Mouse (Mus musculus) liver, adult (tissue): ENCODE measurements around the gene Hba-a2.
"Not testable (repeated sequence)": the region's sequence is repeated elsewhere in the genome, so short reads cannot be mapped to it uniquely, and the experiment has no call there.

Experiments used
- GATA4 ChIP-seq: IDR thresholded peaks from 2 replicates; pipeline ENCODE4 v1.6.1; 2014; ENCODE audit warnings: mild to moderate bottlenecking, low read length; ENCODE audit not compliant: insufficient replicate concordance

Hba-a2 gene

GRCm38 (mm10) chr11:32276347-32276746 lies 19.9 kb upstream of the Hba-a2 start, which contains the start of gene Hba-x:
Hba-x (plus strand) TSS chr11:32276400.
- no peak for TF ChIP-seq GATA4

- no peak for TF ChIP-seq GATA4
Measured at GRCm38 (mm10) chr11:32277736-32278457, 18.4 kb upstream of the Hba-a2 start.

- TF ChIP-seq GATA4 = no peak
Measured at GRCm38 (mm10) chr11:32278458-32278957, 17.8 kb upstream of the Hba-a2 start.

GRCm38 (mm10) chr11:32280646-32281045 lies 15.6 kb upstream of the Hba-a2 start:
- TF ChIP-seq GATA4 = no peak

GRCm38 (mm10) chr11:32281416-32282144 lies 14.7 kb upstream of the Hba-a2 start:
- TF ChIP-seq GATA4 = no peak

GRCm38 (mm10) chr11:32283091-32283777 lies 13.1 kb upstream of the Hba-a2 start, which contains the start of gene Hba-a1:
Hba-a1 (plus strand) TSS chr11:32283511.
- not testable (repeated sequence) for TF ChIP-seq GATA4

- no peak for TF ChIP-seq GATA4
Measured at GRCm38 (mm10) chr11:32285031-32285775, 11.1 kb upstream of the Hba-a2 start.

- not testable (repeated sequence) for TF ChIP-seq GATA4
Measured at GRCm38 (mm10) chr11:32286695-32287492, 9.4 kb upstream of the Hba-a2 start, which contains the start of gene Hbq1b. Hbq1b (plus strand) TSS chr11:32286965.

GRCm38 (mm10) chr11:32287493-32287825 lies 8.8 kb upstream of the Hba-a2 start:
- no peak for TF ChIP-seq GATA4

- TF ChIP-seq GATA4 = no peak
Measured at GRCm38 (mm10) chr11:32297866-32298531, 1.7 kb downstream of the Hba-a2 start.

GRCm38 (mm10) chr11:32298532-32298918 lies 2.2 kb downstream of the Hba-a2 start:
- no peak for TF ChIP-seq GATA4

- TF ChIP-seq GATA4 = not testable (repeated sequence)
Measured at GRCm38 (mm10) chr11:32299865-32300264, 3.6 kb downstream of the Hba-a2 start, which contains the start of gene Hbq1a. Hbq1a (plus strand) TSS chr11:32300069.
